Mouse (Mus musculus): ENCODE data around the gene Fitm2. TPM values are rescaled to one million over a fixed set of nuclear protein-coding genes. Genes with fewer than 3 reads are reported as not detected.

The Fitm2 gene
- polyA plus RNA-seq, 1 experiment from 2014 or later: 11.6 TPM

DNA sequence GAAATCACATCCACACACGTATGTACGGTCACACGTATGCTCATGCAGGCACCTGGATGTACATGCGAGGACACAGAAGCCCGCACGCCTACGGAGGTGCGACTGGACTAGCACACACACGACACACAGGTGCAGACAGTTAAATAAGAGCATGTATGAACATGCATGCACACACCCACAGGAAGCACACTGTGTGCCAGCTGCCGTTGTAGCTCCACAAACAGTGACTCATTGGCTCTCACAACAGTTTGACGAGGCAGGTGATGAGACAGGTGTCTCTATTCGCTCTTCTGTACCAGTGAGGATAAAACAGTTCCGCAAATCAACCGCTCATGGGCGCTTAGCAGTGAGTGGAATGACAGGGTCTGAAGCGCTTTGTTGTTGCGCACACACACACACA is 18.2 kb upstream of the Fitm2 start:
- ATAC-seq (ENCODE audit: insufficient read depth, low FRiP score): no peak
- H3K27me3 ChIP-seq (ENCODE audit: control insufficient read depth, insufficient read depth, low read length): no peaks in the 10 kb centered on the region

DNA sequence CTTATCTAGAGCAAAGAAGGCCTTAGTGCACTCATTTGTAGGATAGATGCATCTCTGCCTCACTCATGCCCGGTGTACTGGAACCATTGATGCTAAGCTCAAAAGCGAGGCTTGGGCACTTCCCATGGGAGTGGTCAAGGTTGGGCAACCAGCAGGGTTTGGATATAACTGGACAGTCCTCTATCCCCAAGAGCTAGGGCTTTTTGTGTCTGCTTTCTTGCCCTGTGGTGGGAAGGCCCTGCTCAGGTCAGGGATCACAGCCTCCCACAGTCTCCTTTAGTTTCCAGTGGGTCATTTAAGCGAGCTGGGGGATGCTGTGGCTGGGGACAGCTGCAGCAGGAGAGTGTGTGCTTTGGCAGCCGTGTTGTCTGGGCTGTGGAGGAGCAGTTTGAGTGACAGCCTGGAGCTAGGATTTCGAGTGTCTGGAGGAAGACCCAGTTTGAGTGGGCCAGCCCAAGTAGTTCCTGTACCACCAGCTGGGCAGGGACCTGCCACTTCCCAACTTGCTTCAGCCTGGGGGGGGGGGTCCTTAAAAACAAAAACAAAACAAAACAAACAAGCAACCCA is 17.4 kb upstream of the Fitm2 start:
- no peaks in the 10 kb centered on the region for H3K27me3 ChIP-seq (ENCODE audit: control insufficient read depth, insufficient read depth, low read length)
- H3K9ac ChIP-seq (ENCODE audit: low read length): no peak overlapping the region
- H3K4me3 ChIP-seq (replicated peaks; ENCODE audit: low read length): no peak overlapping the region
- no peaks in the 10 kb centered on the region for H3K36me3 ChIP-seq (ENCODE audit: control insufficient read depth, insufficient read depth, low read length)
- no peak for ATAC-seq (ENCODE audit: insufficient read depth, low FRiP score)
- H3K27ac ChIP-seq (ENCODE audit: low read length): no peak overlapping the region
- H3K4me2 ChIP-seq (ENCODE audit: low read depth, low read length): no peak overlapping the region
- 61% methylated on average over 5 of the region's 5 CpGs for WGBS
- H3K9me3 ChIP-seq (replicated peaks; ENCODE audit: control insufficient read depth, low read length): no peaks in the 10 kb centered on the region
- no peaks in the 10 kb centered on the region for H3K4me1 ChIP-seq (ENCODE audit: control insufficient read depth, insufficient read depth, low read length)

More for the DNA sequence above, 18.2 kb upstream of the Fitm2 start:
- Histone ChIP-seq H3K27ac (ENCODE audit: low read length) (no peak overlapping the region), H3K4me1 (ENCODE audit: control insufficient read depth, insufficient read depth, low read length) (no peaks in the 10 kb centered on the region), H3K9ac (ENCODE audit: low read length) (no peak overlapping the region), H3K4me3 (replicated peaks; ENCODE audit: low read length) (no peak overlapping the region), H3K4me2 (ENCODE audit: low read depth, low read length) (no peak overlapping the region), H3K36me3 (ENCODE audit: control insufficient read depth, insufficient read depth, low read length) (no peaks in the 10 kb centered on the region), H3K9me3 (replicated peaks; ENCODE audit: control insufficient read depth, low read length) (no peaks in the 10 kb centered on the region)
- WGBS: 84% methylated on average over 17 of the region's 17 CpGs

DNA sequence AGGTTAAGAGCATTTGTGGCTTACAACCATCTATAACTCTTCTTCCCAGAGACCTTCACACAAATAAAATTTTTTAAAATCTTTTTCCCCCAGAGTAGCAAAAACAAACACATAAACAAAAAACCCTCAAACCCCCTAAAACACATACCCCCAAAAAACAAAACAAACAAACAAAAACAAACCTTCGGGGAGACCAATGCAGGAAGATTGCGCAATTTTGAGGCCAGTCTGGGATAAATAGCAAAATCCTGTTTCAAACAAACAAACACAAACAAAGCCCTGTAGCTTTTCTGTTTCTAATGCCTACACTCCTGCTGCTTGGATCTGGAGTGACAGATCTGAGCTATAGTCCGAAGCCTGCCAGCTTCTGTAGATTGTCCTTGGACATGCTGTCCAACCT is 14.9 kb upstream of the Fitm2 start:
- H3K27ac ChIP-seq (ENCODE audit: low read length): no peak overlapping the region
- H3K4me2 ChIP-seq (ENCODE audit: low read depth, low read length): no peak overlapping the region
- H3K36me3 ChIP-seq (ENCODE audit: control insufficient read depth, insufficient read depth, low read length): no peaks in the 10 kb centered on the region
- no peak overlapping the region for H3K4me3 ChIP-seq (replicated peaks; ENCODE audit: low read length)
- H3K27me3 ChIP-seq (ENCODE audit: control insufficient read depth, insufficient read depth, low read length): no peaks in the 10 kb centered on the region
- no peaks in the 10 kb centered on the region for H3K4me1 ChIP-seq (ENCODE audit: control insufficient read depth, insufficient read depth, low read length)
- ATAC-seq (ENCODE audit: insufficient read depth, low FRiP score): no peak
- 83% methylated on average over 3 of the region's 3 CpGs for whole genome bisulfite sequencing
- H3K9ac ChIP-seq (ENCODE audit: low read length): no peak overlapping the region
- no peaks in the 10 kb centered on the region for H3K9me3 ChIP-seq (replicated peaks; ENCODE audit: control insufficient read depth, low read length)

DNA sequence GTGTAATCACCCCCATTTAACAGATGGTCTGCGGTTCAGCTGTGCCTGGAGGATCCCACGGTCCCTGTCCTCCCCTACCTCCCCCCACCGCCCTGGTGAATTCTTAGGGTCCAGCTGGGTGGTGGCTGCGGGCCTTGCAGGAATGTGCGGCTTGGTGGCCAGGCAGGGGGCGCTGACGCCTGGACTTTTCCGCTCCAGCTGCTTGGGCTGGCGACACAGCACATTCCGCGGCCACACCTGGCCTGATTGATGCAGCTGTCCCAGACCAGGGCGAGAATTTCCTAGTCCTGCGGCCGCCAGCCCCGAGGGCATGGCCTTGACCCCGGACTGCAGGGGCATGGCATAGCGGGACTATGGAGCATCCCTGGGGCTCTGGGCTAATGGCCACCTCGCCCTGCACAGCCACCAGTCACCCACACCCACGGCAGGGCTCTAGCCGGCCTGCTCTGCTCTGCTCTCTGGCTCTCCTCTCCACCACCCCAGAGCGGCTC is 9.2 kb upstream of the Fitm2 start:
- H3K9ac ChIP-seq (ENCODE audit: low read length): peak overlapping the region; percentile 39; the same call in 1 of the 2 replicates
- peak; percentile 73; the same call in 1 of the 2 replicates for ATAC-seq (ENCODE audit: insufficient read depth, low FRiP score)
- H3K4me2 ChIP-seq (ENCODE audit: low read depth, low read length): peak overlapping the region; percentile 46
- 2% methylated on average over 21 of the region's 21 CpGs for WGBS
- H3K27me3 ChIP-seq (ENCODE audit: control insufficient read depth, insufficient read depth, low read length): peaks cover 9% of the 10 kb centered on the region
- no peaks in the 10 kb centered on the region for H3K4me1 ChIP-seq (ENCODE audit: control insufficient read depth, insufficient read depth, low read length)
- no peaks in the 10 kb centered on the region for H3K9me3 ChIP-seq (replicated peaks; ENCODE audit: control insufficient read depth, low read length)
- no peak overlapping the region for H3K27ac ChIP-seq (ENCODE audit: low read length)
- no peaks in the 10 kb centered on the region for H3K36me3 ChIP-seq (ENCODE audit: control insufficient read depth, insufficient read depth, low read length)
- H3K4me3 ChIP-seq (replicated peaks; ENCODE audit: low read length): peak overlapping the region; percentile 16

DNA sequence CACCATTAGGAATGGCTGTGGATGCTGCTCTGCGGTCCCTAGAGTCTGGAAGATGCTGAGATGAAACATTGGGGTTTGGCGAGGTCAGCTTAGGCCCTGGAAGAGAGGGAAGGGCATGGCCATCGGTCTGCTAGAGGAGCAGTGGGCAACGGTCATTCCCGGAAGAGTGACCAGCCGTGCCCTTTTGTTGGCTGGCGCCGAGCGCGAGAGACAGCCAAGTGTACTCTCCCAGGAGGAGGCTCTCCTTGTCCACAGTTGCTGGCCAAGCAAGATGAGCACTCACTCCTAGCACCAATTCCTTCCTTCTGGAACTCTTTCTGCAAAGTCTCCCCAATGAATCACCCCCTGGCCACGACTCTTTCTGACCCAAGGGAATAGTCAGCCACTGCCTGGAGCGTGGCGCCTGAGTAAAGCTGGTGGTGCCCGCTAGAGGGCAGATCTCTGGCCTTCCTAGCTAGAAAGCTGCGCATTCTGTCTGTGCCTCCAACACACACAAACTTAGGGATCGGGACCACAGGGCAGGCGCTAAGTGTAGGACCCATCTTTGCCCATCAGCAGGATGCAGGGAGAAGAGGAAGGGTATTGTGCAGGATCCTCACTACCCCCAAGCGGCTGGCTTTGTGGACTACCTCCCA is 7.9 kb upstream of the Fitm2 start:
- H3K4me2 ChIP-seq (ENCODE audit: low read depth, low read length): no peak overlapping the region

DNA sequence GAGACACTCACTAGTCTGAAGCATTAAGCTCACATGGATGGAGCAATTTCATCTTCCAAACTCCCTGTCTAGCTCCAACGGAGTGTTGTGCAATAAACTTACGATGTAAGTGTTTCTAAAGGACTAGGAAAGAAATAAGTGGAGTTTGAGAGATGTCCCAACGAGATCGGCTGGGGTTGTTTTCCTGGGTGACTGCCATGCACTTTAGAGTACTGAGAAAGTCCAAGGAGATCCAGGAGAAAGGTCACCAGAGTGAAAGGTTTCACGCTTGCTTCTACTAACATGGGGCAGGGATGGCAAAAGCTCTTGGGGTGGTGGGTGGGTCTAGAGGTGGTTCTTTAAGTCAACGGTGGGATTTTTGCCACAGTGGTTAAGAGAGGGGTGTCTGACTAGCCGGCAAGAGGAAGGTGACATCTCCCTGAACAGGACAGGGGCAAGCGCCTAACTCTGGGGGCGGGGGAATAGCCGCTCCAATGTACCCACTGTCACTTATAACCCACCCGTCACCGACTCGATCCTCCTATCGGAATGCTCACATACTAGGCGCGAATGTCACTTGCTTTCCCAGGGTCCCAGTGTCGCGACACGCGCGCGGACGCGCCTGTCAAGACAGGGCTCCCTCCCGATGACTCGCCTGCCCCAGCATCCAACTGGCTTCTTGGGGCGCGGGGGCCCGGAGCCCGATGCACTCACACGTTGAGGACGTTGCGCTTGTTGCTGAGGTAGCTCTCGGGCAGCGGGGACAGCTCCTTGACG is 541 bp downstream of the Fitm2 start:
- no peaks in the 10 kb centered on the region for H3K27me3 ChIP-seq (ENCODE audit: control insufficient read depth, insufficient read depth, low read length)
- H3K9ac ChIP-seq (ENCODE audit: low read length): peak overlapping the region; percentile 79
- H3K4me3 ChIP-seq (replicated peaks; ENCODE audit: low read length): peak overlapping the region; percentile 74
- no peaks in the 10 kb centered on the region for H3K9me3 ChIP-seq (replicated peaks; ENCODE audit: control insufficient read depth, low read length)
- H3K36me3 ChIP-seq (ENCODE audit: control insufficient read depth, insufficient read depth, low read length): peaks cover 7% of the 10 kb centered on the region; the same call in 1 of the 2 replicates
- H3K27ac ChIP-seq (ENCODE audit: low read length): peak overlapping the region; percentile 43; the same call in 1 of the 2 replicates
- peak overlapping the region; percentile 91 for H3K4me2 ChIP-seq (ENCODE audit: low read depth, low read length)
- no peak; the same call in 1 of the 2 replicates for ATAC-seq (ENCODE audit: insufficient read depth, low FRiP score)
- WGBS: 5% methylated on average over 36 of the region's 36 CpGs
- H3K4me1 ChIP-seq (ENCODE audit: control insufficient read depth, insufficient read depth, low read length): peaks cover 8% of the 10 kb centered on the region

More for the DNA sequence above, 7.9 kb upstream of the Fitm2 start:
- Histone ChIP-seq H3K36me3 (ENCODE audit: control insufficient read depth, insufficient read depth, low read length) (no peaks in the 10 kb centered on the region), H3K4me3 (replicated peaks; ENCODE audit: low read length) (no peak overlapping the region), H3K27me3 (ENCODE audit: control insufficient read depth, insufficient read depth, low read length) (peaks cover 9% of the 10 kb centered on the region), H3K9ac (ENCODE audit: low read length) (no peak overlapping the region), H3K27ac (ENCODE audit: low read length) (no peak overlapping the region), H3K4me1 (ENCODE audit: control insufficient read depth, insufficient read depth, low read length) (no peaks in the 10 kb centered on the region), H3K9me3 (replicated peaks; ENCODE audit: control insufficient read depth, low read length) (no peaks in the 10 kb centered on the region)
- peak; percentile 33; the same call in 1 of the 2 replicates for ATAC-seq (ENCODE audit: insufficient read depth, low FRiP score)
- WGBS: 55% methylated on average over 18 of the region's 18 CpGs

DNA sequence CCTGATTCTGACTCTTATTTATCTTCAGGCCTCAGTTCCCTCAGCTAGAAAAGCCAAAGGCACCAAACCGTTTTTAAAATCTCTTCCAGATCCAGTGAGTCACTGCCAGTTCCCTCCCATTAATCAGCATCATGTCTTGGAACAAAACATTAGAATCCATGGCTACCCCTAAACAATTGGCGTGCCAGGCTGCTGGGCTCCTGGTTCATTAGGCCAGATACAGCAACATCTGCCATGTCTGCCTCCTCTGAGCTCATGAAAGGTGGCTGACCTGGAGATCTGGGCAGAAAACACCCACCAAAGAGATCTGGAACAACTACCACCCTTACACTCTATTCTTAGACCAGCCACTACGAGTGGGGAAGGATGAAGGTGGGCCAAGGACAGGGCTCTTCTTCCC is 1.3 kb downstream of the Fitm2 start:
- Histone ChIP-seq H3K27me3 (ENCODE audit: control insufficient read depth, insufficient read depth, low read length) (no peaks in the 10 kb centered on the region), H3K27ac (ENCODE audit: low read length) (no peak overlapping the region), H3K4me2 (ENCODE audit: low read depth, low read length) (peak overlapping the region; percentile 91), H3K4me1 (ENCODE audit: control insufficient read depth, insufficient read depth, low read length) (peaks cover 11% of the 10 kb centered on the region), H3K4me3 (replicated peaks; ENCODE audit: low read length) (peak overlapping the region; percentile 74; the same call in 1 of the 2 replicates), H3K9ac (ENCODE audit: low read length) (peak overlapping the region; percentile 79), H3K9me3 (replicated peaks; ENCODE audit: control insufficient read depth, low read length) (no peaks in the 10 kb centered on the region), H3K36me3 (ENCODE audit: control insufficient read depth, insufficient read depth, low read length) (peaks cover 7% of the 10 kb centered on the region; the same call in 1 of the 2 replicates)
- WGBS: 56% methylated on average over 3 of the region's 3 CpGs
- ATAC-seq (ENCODE audit: insufficient read depth, low FRiP score): no peak

DNA sequence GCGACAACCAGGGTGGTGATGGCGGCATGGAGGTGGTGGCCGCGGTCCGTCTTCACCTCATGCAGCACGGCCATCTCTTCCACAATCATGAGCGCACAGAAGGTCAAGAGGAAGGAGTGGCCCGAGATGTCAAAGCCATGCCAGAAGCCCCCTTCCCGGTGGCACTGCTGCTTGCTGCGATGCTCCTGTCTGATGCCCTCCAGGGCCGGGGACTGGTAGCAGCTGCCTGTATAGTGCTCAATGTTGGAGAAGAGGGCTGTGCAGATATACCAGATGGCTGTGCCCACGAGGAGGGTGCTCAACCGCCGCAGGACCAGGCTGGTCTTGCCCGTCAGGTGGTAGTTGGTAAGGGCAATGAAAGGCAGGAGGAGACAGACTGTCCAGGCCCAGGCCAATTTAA is 2.7 kb downstream of the Fitm2 start:
- Histone ChIP-seq H3K4me1 (ENCODE audit: control insufficient read depth, insufficient read depth, low read length) (peaks cover 12% of the 10 kb centered on the region), H3K4me3 (replicated peaks; ENCODE audit: low read length) (no peak overlapping the region), H3K27me3 (ENCODE audit: control insufficient read depth, insufficient read depth, low read length) (no peaks in the 10 kb centered on the region), H3K9me3 (replicated peaks; ENCODE audit: control insufficient read depth, low read length) (no peaks in the 10 kb centered on the region), H3K36me3 (ENCODE audit: control insufficient read depth, insufficient read depth, low read length) (peaks cover 7% of the 10 kb centered on the region; the same call in 1 of the 2 replicates), H3K27ac (ENCODE audit: low read length) (no peak overlapping the region), H3K9ac (ENCODE audit: low read length) (no peak overlapping the region), H3K4me2 (ENCODE audit: low read depth, low read length) (no peak overlapping the region)
- no peak for ATAC-seq (ENCODE audit: insufficient read depth, low FRiP score)
- WGBS: 94% methylated on average over 15 of the region's 15 CpGs

DNA sequence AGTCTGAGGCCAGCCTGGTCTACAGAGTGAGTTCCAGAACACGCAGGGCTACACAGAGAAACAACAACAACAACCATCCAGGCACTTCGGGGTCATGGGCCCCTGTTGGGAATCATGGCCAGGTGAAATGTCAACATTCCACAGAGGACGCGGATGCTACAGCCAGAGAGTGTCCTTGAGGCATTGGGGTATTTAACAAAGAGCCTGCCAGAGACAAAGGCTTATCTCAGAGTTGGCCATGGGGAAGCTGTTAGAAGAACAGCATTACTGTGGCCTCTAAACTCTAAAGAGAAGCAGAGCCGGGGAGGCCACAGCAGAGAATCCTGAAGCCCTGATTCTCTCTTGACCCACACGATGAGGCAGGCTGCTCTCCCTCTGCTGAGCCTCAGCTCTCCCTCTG is 3.6 kb downstream of the Fitm2 start:
- H3K4me2 ChIP-seq (ENCODE audit: low read depth, low read length): no peak overlapping the region
- H3K27ac ChIP-seq (ENCODE audit: low read length): no peak overlapping the region
- H3K4me1 ChIP-seq (ENCODE audit: control insufficient read depth, insufficient read depth, low read length): peaks cover 12% of the 10 kb centered on the region
- WGBS: 87% methylated on average over 6 of the region's 6 CpGs
- no peak overlapping the region for H3K4me3 ChIP-seq (replicated peaks; ENCODE audit: low read length)
- H3K27me3 ChIP-seq (ENCODE audit: control insufficient read depth, insufficient read depth, low read length): no peaks in the 10 kb centered on the region
- peaks cover 7% of the 10 kb centered on the region; the same call in 1 of the 2 replicates for H3K36me3 ChIP-seq (ENCODE audit: control insufficient read depth, insufficient read depth, low read length)
- no peaks in the 10 kb centered on the region for H3K9me3 ChIP-seq (replicated peaks; ENCODE audit: control insufficient read depth, low read length)
- H3K9ac ChIP-seq (ENCODE audit: low read length): no peak overlapping the region
- no peak for ATAC-seq (ENCODE audit: insufficient read depth, low FRiP score)

Data from stomach, embryonic 16.5 days (tissue).